Mouse (Mus musculus) urinary bladder, postnatal 4 days (tissue): ENCODE results near the gene Ugcg.

ENCODE experiments used
- DNase-seq, 2 experiments: peaks; one replicate each; pipeline ENCODE4 v3.0.0; 2021 to 2022; ENCODE audit warnings: low spot score in 2 of 2

Ugcg gene

GRCm38 (mm10) chr4:59188802-59189545 is at the start of gene Ugcg:
Gene Ugcg (plus strand): TSS chr4:59189257.
- peak; percentile 65 to 71 for DNase-seq

GRCm38 (mm10) chr4:59149043-59149442 is 40.0 kb upstream of the Ugcg start:
- DNase-seq, result no peak

- no peak for DNase-seq
These were observed 38.1 kb upstream of the Ugcg start for GRCm38 (mm10) chr4:59150907-59151306.

GRCm38 (mm10) chr4:59151953-59152352 is 37.1 kb upstream of the Ugcg start:
- DNase-seq, result no peak

GRCm38 (mm10) chr4:59156897-59157592 is 32.0 kb upstream of the Ugcg start:
- DNase-seq, result no peak

GRCm38 (mm10) chr4:59157654-59158053 is 31.4 kb upstream of the Ugcg start:
- DNase-seq, result no peak

GRCm38 (mm10) chr4:59160289-59160688 is 28.8 kb upstream of the Ugcg start:
- DNase-seq, result no peak

- DNase-seq, result no peak
These were observed 27.9 kb upstream of the Ugcg start for GRCm38 (mm10) chr4:59160959-59161670.

- no peak for DNase-seq
These were observed 25.0 kb upstream of the Ugcg start for GRCm38 (mm10) chr4:59164034-59164433.

GRCm38 (mm10) chr4:59167251-59167847 is 21.7 kb upstream of the Ugcg start:
- no peak for DNase-seq

GRCm38 (mm10) chr4:59169981-59170380 is 19.1 kb upstream of the Ugcg start:
- no peak for DNase-seq

- no peak for DNase-seq
These were observed 16.4 kb upstream of the Ugcg start for GRCm38 (mm10) chr4:59172616-59173015.

- no peak for DNase-seq
These were observed 15.7 kb upstream of the Ugcg start for GRCm38 (mm10) chr4:59173181-59173922.

- peak in 1 of 2 experiments; percentile 25 for DNase-seq
These were observed 14.1 kb upstream of the Ugcg start for GRCm38 (mm10) chr4:59175003-59175402.

- DNase-seq, result no peak
These were observed 13.1 kb upstream of the Ugcg start for GRCm38 (mm10) chr4:59175929-59176328.

- DNase-seq, result no peak
These were observed 11.5 kb upstream of the Ugcg start for GRCm38 (mm10) chr4:59177566-59177965.

- DNase-seq, result no peak
These were observed 7.5 kb upstream of the Ugcg start for GRCm38 (mm10) chr4:59181320-59182271.

GRCm38 (mm10) chr4:59185671-59186070 is 3.4 kb upstream of the Ugcg start:
- DNase-seq, result no peak

GRCm38 (mm10) chr4:59187289-59187688 is 1.8 kb upstream of the Ugcg start:
- no peak for DNase-seq

- DNase-seq, result no peak
These were observed 619 bp upstream of the Ugcg start for GRCm38 (mm10) chr4:59188474-59188801.
